Mouse (Mus musculus): ENCODE results near the gene E330034G19Rik.
"Not testable (repeated sequence)": the region's sequence is repeated elsewhere in the genome, so short reads cannot be mapped to it uniquely, and the experiment has no call there.

E330034G19Rik gene

DNA sequence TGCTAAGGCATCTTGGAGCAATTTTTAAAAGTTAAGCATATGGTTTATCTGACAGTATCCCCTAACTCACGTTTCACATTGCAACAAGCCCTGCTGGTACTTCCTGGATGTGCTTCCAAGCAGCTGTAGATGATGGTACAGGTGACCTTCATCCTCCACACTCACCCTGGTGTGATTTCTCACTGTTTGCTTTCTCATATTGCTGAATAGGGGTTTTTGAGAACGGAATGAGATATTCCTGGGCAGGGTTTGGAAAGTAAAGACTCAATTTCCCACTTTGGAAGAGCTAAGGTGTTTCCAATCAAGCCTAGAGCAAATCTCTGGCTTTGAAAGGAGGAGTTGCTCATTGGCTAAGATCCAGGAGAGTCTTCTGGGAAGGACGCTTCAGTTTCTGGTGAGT is at the start of gene E330034G19Rik:
Gene E330034G19Rik (plus strand): TSS at position 301 of the 400 bp plus-strand sequence.
- DNase-seq = no peak

DNA sequence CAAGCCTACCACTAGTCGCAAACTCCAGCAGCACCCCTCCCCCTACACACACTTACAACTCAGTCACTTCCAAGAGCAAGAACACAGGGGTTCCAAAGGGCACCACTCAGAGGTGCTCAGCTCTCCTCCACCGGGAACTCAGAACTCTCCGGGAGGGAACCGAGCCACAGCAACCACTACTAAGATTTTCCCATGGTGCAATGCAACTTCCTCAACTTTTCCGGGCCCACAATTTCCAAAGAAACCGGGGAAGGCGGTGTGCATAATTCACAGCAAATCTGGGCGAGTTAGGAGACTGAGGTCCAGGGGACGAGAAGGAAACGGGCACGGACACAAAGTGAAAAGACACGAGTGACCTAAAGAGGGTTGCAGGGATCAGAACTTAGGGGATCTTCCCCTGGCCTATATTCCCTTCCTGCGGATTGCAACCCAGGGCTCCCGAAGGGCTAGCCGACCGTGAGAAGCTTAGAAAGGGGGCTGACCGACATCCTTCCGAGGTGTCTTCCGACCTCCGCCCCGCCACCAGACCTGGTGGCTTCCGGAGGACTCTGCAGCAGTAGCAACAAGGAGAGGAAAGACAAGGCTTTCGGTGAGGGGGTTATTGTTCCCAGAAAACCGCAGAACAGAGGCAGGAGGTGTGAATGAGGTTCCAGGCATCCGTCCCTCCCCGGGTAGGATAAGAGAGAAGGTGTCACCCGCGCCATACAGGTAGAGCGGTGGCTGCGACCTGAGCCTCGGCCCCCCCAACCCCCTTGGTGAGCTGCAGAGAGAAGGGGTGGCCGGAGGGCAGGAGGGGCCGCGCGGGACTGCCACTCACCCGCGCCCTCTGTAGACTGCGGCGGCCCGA is 48.5 kb upstream of the E330034G19Rik start:
- peak; percentile 84 to 87 for DNase-seq

DNA sequence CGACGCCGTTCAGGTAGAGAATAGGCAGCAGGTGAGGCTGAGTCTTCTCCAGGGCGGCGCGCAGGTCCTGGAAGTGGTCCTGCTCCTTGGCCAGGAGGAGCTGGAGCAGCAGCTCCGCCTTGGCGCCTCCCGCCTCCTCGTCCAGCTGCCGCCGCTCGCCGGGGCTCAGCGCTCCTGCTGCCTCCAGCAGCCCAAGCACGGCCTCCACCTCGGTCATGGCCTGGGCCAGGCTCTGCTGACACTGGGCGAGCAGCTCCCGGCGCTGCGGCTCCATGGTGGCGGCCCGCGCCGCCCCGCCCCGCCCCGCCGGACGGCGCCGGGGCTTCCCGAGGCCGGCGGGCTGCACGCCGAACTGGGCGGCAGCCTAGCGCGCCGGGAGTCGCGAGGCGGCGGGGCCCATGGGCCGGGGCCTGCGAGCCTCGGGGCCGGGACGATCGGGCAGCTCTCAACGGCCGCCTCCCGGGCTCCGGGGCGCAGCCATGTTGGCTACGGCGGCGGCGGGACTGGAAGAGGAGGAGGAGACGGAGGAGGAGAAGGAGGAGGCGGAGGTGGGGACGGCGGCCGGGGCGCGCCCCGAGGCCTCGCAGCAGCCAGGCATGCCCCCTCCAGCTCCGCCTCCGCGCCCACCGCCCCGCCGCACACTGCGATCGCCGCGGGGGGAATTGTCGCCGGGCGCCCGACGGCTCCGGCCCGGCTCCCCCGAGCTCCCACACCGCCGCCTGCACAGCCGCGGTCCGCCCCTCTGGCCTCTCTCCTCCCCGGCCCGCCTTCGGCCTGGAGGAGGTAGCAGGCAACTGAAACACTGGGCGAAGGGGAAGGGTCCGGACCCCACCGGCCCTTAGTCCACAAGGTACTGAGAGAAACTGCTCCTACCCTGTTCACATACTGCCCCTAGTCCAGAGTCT is 47.6 kb upstream of the E330034G19Rik start, which contains the start of gene Dlg5:
Gene Dlg5 (minus strand): TSS at position 744 of the 905 bp plus-strand sequence.
- DNase-seq = peak; percentile 50 to 58

DNA sequence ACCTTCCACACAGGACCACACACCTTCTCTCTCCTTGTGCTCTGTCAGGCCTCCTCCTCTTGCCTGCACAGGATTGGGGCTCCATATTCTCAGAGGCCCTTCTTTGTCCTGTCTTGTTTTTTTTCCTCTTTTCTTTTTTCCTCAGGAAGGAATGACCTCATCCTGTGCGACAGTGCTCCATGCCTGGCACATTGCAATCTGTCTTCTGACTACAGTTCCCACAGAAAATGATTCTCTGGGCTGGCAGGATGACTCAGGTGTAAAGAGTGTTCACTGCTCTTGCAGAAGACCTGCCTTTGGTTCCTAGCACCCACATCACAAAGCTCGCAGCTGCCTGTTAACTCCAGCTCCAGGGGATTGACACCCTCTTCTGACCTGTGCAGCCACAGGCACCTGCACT is 43.1 kb upstream of the E330034G19Rik start:
- no peak for DNase-seq

DNA sequence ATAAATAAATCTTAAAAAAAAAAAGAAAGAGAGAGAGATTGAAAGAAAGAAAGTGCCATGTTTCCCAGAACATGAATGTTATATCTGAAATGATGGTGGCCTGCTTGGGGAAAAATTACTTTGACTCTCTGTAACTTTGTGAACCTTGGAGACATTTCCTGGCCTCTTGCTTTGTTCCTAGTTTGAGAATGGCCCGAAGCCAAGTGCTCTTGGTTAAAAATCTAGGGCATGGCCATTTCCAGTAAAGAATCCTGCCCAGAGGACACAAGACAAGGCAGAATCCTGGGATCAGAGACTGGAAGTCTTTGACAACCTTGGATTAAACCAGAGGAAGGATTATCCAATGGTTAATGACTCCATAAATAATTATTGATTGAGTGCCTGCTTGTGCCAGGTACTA is 41.7 kb upstream of the E330034G19Rik start:
- DNase-seq = peak in 1 of 2 experiments; percentile 33

DNA sequence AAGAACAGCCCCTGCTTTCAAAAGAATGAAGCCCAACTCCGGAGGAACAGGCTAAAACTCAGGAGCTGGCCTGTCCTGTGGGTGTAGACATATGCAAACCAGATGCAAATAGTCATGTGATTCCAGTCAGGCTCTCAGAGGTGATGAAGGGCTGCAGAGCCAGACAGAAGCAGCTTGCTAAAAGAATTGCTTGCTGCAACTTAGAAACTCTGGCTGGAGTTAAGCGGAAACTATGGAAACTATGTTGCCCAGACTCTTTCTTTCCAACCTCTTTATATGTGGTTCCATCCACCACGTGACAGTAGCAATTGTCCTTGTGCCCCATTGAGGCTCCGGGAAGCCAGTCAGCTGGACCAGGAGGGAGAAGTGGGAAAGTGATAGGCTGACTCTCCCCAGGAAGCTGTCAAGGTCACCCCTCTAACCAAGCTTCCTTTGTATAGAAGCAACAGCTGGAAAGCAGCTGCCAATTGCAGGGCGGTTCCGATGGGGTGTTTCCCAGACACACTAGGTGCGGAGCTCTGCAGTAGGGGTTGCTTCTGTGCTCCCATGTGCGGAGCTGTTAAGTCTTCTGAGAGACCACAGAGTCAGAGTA is 39.3 kb upstream of the E330034G19Rik start:
- DNase-seq = peak; percentile 31 to 64

DNA sequence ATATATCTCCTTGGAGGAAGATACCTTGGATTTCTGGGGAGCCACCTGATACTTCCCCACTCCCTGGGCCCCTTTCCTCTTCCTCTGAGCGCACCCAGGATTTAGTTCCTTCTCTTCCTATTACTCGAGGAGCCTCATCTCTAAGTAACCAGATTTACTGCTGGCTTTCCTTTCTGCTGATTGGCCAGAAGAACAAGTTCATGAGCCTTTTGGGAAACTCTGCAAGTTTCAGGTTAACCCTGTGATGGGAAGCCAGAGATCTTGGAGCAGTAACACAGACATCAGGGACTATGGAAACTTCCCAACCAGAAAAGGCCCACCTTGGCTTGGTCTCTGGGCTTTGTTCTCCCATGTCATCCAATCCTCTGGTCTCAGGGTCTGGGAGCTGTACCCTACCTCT is 37.1 kb upstream of the E330034G19Rik start:
- no peak for DNase-seq

DNA sequence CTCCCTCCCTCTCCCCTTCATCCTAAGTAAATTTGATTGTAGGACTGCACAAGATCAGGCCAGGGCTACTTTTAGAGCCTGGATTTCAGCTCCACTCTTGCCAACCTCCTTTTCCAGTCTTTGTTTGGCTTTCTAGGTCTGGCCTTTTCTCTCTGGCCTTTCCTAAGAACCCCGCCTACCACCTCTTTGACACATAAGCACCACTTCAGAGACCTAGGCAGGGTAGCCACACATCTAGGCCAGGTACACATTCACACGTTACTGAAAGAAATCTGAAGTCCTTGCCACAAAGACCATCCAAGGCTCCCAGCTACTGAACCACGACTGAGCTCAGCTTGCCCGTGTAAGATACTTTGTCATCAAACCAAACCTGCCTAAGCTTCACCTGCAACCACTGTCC is 32.6 kb upstream of the E330034G19Rik start:
- DNase-seq = no peak

DNA sequence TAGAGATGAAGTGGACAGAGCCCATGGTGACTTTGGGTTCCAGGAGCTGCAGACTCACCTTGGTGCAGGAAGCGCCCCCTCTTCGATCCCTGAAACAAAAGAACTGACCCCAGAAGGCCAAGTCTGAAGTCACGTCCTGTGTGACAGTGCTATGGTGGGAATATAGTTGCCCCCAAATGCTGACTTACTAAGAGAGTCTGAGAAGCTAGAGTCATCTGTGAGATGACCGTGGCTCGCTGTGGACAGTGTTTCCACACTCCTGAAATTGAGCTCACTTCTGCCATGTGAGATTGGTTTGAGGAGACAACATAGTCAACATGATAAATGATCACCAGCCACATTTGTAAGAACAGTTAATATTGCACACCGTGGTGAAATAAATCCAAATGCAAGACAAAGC is 30.6 kb upstream of the E330034G19Rik start:
- no peak for DNase-seq

DNA sequence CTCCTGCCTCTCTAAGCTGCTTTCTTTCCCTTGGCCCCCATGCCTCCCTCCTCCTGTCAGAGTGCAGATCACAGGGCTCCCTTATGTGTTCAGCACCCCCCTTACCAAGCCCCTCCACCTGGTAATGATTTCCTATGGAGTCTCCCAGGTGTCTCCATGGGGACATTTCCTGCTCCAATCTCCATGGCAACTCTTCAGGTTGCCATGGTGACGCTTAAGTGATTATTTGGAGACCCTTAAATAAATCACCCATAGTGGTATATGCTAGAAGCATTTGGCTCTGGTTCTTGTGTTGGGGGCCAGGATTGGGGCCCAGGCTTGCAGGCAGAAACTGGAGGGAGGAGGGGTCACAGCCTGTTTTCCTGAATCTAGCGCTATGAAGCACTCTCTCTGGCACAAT is 30.1 kb upstream of the E330034G19Rik start:
- DNase-seq = no peak

DNA sequence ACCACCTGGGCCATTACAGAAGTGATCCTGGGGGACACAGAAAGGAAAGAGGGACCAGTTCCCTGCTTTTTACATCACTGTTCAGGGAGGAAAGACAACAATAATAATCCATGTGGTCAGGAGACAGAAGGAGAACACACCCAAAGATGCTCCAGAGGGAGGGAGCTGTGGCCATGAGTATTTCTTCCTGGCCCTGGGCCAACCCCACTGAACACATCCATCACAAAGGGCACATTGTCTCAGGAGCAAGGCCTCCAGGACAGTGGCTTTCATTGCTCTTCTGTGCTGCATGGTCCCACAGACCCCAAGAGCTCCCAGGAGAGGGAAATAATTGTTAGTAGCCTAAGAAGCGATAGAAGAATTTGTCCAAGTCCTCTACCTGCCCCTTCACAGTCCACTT is 23.4 kb upstream of the E330034G19Rik start:
- DNase-seq = no peak

DNA sequence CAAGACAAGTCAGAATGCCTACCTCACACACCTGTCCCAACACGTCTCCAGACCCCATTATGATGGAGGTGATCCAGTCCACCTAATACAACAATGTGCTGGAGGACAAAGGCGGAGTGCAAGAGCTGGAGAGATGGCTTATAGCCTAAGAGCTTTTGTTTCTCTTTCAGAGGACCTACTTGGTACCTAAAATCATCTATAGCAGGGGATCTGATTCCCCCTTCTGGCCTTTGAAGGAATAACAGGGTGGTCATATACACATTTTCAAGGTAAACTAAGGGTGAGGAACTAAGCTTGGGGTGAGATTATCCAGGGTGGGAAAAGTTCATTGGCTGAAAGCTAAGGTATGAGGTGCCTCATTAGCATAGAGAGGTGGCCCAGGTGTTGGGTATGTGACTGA is 19.4 kb upstream of the E330034G19Rik start:
- peak; percentile 30 to 43 for DNase-seq

DNA sequence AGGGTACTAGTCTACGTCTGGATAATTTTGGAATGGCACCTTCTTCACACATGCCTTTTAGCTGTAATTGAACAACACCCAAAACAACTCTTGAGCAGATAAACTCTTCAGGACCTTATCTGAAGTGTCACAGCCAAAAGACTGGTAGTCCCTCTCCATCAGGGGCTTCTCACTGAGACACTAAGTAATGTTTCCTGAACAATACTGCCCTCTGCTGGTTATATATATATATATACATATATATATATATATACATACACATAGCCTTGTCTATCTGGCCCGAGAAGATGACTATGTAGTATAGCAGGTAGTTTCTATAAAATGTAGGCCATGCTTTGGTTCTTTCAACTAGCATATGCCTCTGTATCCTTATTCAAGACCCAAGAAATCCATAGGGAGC is 17.5 kb upstream of the E330034G19Rik start:
- no peak for DNase-seq

DNA sequence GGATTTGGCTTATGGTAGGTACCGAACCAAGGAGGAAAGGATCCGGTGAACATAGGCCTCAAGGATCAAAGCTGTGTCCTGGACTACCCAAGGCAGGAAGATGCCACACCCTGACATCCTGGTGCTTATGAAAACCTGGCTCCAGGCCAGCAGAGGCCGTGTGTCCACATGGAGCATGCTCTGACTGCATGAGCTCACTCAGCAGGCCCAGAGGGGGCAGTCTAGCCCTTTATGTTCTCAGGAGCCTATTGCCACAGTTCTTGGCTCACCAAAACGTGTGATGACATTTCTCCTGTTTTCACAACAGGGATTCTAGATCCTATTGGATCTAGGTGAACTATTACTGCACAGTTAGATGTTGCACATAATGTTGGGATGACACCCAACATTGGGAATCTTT is 11.7 kb upstream of the E330034G19Rik start:
- DNase-seq = no peak

DNA sequence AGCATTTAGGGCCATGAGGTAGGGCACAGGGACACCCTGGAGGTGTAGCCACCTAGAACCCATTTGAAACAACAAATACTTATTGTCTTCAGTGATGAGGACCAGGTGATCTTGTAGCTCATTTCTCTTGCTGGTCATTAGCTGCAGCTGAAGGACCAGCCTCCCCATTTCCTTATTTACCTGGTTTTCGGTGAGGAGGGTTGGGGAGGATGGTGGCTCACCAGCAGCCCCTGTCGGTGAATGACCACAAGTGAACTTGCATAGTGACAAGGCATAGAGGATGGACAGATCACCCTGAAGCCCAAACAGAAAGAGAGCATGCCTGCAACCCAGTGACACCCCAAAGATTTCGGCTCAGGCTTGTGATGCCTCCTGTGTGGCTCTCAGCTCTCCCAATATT is 10.7 kb upstream of the E330034G19Rik start:
- DNase-seq = no peak

DNA sequence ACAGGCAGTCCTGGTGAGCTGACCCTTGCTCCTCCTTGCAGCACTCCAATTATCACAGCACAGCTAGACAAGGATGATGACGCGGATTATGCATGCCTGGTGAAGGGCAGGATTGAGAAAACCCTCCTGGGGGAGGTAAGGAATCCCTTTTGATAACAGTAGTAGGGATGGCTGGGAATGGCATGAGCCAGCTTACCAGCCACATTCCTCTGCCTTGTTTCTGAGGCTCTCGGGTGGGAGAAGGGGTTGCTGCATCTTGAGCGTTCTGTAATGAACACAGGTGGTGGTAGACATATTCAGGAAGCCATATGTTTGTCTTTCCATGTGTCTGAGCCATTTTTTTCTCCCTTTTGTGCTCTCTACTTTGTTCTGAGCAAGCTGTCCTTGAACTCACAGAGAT is 6.9 kb upstream of the E330034G19Rik start:
- DNase-seq = no peak

DNA sequence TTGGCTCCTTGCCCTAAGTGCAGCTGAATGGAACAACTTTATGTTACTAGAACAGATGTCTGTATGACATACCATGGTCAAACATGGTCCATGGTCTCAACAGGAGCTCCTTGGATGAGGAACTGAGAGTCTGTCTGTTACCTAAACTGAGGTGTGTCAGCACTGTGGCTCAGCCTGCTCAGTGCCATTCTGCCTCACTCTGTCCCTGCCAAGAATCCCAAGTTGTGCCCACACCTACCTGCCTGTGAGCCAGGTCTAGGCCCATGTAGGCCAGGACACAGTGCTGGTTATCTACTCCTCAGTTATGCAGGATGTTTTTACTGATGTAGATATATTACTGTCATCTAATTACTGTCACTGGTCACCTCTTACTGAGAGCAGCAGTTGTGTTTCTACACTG is 2.3 kb upstream of the E330034G19Rik start:
- no peak for DNase-seq

DNA sequence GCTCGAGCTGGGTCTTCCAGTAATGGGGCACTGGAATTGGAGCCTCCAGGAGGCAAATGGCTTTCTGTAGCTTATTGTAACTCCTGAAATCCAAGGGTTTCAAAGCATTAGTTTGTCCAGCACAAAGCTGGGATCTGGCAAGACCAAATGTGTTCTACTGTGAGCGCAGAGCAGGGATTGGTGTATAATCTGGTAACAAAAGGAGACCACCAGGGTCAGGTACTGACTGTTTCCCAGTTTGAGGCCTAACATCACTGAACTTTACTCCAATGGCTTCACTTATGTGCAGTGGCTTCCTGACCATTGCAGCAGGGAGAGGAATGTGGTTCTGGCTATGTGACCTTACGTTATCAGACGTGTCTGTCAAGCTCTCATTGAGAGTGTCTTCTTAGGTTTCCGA is 617 bp downstream of the E330034G19Rik start:
- no peak for DNase-seq

DNA sequence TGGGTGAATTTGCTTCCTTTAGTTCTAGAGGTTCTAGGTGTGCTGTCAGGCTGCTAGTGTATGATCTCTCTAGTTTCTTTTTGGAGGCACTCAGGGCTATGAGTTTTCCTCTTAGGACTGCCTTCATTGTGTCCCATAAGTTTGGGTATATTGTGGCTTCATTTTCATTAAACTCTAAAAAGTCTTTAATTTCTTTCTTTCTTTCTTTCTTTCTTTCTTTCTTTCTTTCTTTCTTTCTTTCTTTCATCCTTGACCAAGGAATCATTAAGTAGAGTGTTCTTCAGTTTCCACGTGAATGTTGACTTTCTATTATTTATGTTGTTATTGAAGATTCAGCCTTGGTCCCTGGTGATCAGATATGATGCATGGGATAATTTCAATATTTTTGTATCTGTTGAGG is 9.1 kb downstream of the E330034G19Rik start:
- not testable (repeated sequence) for DNase-seq

DNA sequence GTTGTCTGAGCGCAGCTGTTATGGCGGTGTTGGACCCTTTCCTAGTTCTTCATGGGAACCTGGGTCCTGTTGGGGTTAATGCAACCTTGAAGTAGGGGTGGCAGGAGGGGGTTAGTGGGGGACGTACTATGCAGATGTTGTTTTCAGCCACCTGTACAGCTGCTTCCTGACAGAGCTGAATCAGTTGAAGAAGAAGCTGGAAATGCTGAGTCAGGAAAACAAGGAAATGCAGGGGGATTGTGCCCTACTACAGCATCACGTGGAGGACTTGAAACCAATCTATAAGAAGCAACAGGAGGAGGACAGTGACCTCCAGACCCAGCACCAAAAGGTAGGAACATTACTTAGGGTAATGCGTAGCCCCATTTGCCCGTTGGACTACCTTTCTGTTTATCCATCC is 13.7 kb downstream of the E330034G19Rik start:
- no peak for DNase-seq

DNA sequence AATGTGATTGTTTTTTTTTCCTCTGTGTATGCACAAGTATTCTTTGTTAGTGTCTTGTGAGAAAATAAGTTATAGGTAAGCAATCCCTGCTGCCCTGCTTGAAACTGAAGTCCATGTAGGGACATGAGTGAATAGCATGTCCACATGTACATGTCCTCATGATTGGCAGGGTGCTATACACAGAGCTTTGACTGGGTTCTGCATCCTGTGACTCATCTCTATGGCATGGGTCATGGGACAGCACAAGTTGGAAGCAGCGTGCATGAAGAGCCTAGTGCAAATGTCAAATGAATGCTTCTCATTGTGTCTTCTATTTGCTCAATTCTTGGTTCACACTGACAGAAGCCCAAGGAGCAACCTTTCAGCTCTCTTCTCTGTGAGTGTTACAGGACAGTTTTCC is 14.1 kb downstream of the E330034G19Rik start:
- no peak for DNase-seq

DNA sequence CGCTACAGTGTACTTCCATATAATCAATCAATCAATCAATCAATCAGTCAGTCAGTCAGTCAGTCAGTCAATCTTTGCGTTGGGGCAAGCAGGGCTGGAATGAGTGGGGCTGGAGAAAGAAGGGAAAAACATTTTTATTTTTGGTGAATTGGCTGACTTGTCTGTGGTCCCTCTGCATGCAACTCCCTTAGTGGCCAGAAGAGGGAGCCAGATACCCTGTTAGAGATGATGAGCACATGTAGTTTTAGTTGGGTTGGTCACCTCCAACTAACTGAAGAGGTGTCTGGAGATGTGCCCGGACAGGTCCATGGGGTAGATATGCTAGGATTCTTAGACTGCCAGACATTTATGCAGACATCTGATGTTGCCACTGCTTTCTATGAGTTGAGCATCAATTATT is 18.1 kb downstream of the E330034G19Rik start:
- DNase-seq = peak; percentile 24 to 76

DNA sequence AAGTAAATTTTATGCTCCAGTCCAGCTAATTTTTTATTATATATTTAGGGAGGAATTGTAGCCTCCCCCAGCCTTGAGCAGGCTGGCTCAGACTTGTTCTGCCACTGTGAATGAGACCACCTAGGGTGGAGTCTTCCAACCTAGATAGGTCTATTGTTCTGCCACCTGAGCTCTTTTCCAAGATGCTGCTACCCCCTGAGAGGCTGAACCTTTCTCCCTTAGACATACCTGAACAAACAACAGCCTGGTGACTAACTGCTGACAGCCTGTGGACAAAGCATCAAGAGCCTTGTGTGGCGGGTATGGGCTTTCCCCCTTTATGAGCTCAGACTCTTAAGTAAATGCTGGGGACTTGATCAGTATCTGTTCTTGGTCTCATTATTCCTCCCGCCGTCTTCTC is 54.0 kb downstream of the E330034G19Rik start:
- not testable (repeated sequence) for DNase-seq

Data from kidney, adult 8-10 months (tissue).